Mouse (Mus musculus): ENCODE data around the gene St7. TPM values are rescaled to one million over a fixed set of nuclear protein-coding genes. Genes with fewer than 3 reads are reported as not detected.

The St7 gene
- polyA plus RNA-seq, 1 experiment: 23.8 TPM

- no peak overlapping the region for H3K27ac ChIP-seq (ENCODE audit: insufficient read depth, low read length)
- no peaks in the 10 kb centered on the region for H3K27me3 ChIP-seq (ENCODE audit: control insufficient read depth, insufficient read depth, low read length)
- no peak for TF ChIP-seq POLR2A (IDR thresholded peaks at IDR 0.05; ENCODE audit: borderline replicate concordance, insufficient read depth, low read length)
- no peak for TF ChIP-seq CTCF (IDR thresholded peaks at IDR 0.05; ENCODE audit: borderline replicate concordance, insufficient read depth, low read depth, low read length)
- H3K4me3 ChIP-seq (replicated peaks; ENCODE audit: insufficient read depth, low read depth, low read length): no peak overlapping the region
- no peaks in the 10 kb centered on the region for H3K4me1 ChIP-seq (ENCODE audit: control insufficient read depth, insufficient read depth, low read length)
- 71% methylated on average over 3 of the region's 3 CpGs for WGBS
- DNase-seq: no peak
Observed at GRCm38 (mm10) chr6:17804468-17804867, 111.7 kb downstream of the St7 start.

GRCm38 (mm10) chr6:17806569-17806968 lies 113.8 kb downstream of the St7 start:
- no peak for DNase-seq
- 41% methylated on average over 4 of the region's 4 CpGs for WGBS
- Histone ChIP-seq H3K27me3 (ENCODE audit: control insufficient read depth, insufficient read depth, low read length) (no peaks in the 10 kb centered on the region), H3K4me1 (ENCODE audit: control insufficient read depth, insufficient read depth, low read length) (no peaks in the 10 kb centered on the region), H3K27ac (ENCODE audit: insufficient read depth, low read length) (no peak overlapping the region), H3K4me3 (replicated peaks; ENCODE audit: insufficient read depth, low read depth, low read length) (no peak overlapping the region)
- TF ChIP-seq POLR2A (IDR thresholded peaks at IDR 0.05; ENCODE audit: borderline replicate concordance, insufficient read depth, low read length) (no peak), CTCF (IDR thresholded peaks at IDR 0.05; ENCODE audit: borderline replicate concordance, insufficient read depth, low read depth, low read length) (no peak)

- Histone ChIP-seq H3K4me1 (ENCODE audit: control insufficient read depth, insufficient read depth, low read length) (peaks cover 4% of the 10 kb centered on the region; the same call in 1 of the 2 replicates), H3K27me3 (ENCODE audit: control insufficient read depth, insufficient read depth, low read length) (no peaks in the 10 kb centered on the region), H3K27ac (ENCODE audit: insufficient read depth, low read length) (no peak overlapping the region), H3K4me3 (replicated peaks; ENCODE audit: insufficient read depth, low read depth, low read length) (no peak overlapping the region)
- no peak for DNase-seq
- TF ChIP-seq POLR2A (IDR thresholded peaks at IDR 0.05; ENCODE audit: borderline replicate concordance, insufficient read depth, low read length) (no peak), CTCF (IDR thresholded peaks at IDR 0.05; ENCODE audit: borderline replicate concordance, insufficient read depth, low read depth, low read length) (no peak)
- WGBS: 96% methylated on average over 2 of the region's 2 CpGs
Observed at GRCm38 (mm10) chr6:17811063-17811462, 118.3 kb downstream of the St7 start.

GRCm38 (mm10) chr6:17811531-17811930 lies 118.8 kb downstream of the St7 start:
- Histone ChIP-seq H3K27ac (ENCODE audit: insufficient read depth, low read length) (no peak overlapping the region), H3K27me3 (ENCODE audit: control insufficient read depth, insufficient read depth, low read length) (no peaks in the 10 kb centered on the region), H3K4me1 (ENCODE audit: control insufficient read depth, insufficient read depth, low read length) (peaks cover 4% of the 10 kb centered on the region; the same call in 1 of the 2 replicates), H3K4me3 (replicated peaks; ENCODE audit: insufficient read depth, low read depth, low read length) (no peak overlapping the region)
- no peak for TF ChIP-seq CTCF (IDR thresholded peaks at IDR 0.05; ENCODE audit: borderline replicate concordance, insufficient read depth, low read depth, low read length)
- TF ChIP-seq POLR2A (IDR thresholded peaks at IDR 0.05; ENCODE audit: borderline replicate concordance, insufficient read depth, low read length): no peak
- DNase-seq: no peak

- H3K4me3 ChIP-seq (replicated peaks; ENCODE audit: insufficient read depth, low read depth, low read length): no peak overlapping the region
- TF ChIP-seq CTCF (IDR thresholded peaks at IDR 0.05; ENCODE audit: borderline replicate concordance, insufficient read depth, low read depth, low read length): no peak
- TF ChIP-seq POLR2A (IDR thresholded peaks at IDR 0.05; ENCODE audit: borderline replicate concordance, insufficient read depth, low read length): no peak
- DNase-seq: no peak
- 69% methylated on average over 2 of the region's 2 CpGs for WGBS
- no peaks in the 10 kb centered on the region for H3K27me3 ChIP-seq (ENCODE audit: control insufficient read depth, insufficient read depth, low read length)
- H3K27ac ChIP-seq (ENCODE audit: insufficient read depth, low read length): no peak overlapping the region
- peaks cover 9% of the 10 kb centered on the region; the same call in 1 of the 2 replicates for H3K4me1 ChIP-seq (ENCODE audit: control insufficient read depth, insufficient read depth, low read length)
Observed at GRCm38 (mm10) chr6:17814074-17814649, 121.4 kb downstream of the St7 start.

- peak; percentile 51 to 64 for DNase-seq
- H3K4me3 ChIP-seq (replicated peaks; ENCODE audit: insufficient read depth, low read depth, low read length): no peak overlapping the region
- no peak overlapping the region for H3K27ac ChIP-seq (ENCODE audit: insufficient read depth, low read length)
- WGBS: 3% methylated on average over 3 of the region's 3 CpGs
- no peaks in the 10 kb centered on the region for H3K27me3 ChIP-seq (ENCODE audit: control insufficient read depth, insufficient read depth, low read length)
- peaks cover 9% of the 10 kb centered on the region; the same call in 1 of the 2 replicates for H3K4me1 ChIP-seq (ENCODE audit: control insufficient read depth, insufficient read depth, low read length)
- TF ChIP-seq CTCF (IDR thresholded peaks at IDR 0.05; ENCODE audit: borderline replicate concordance, insufficient read depth, low read depth, low read length) (no peak), POLR2A (IDR thresholded peaks at IDR 0.05; ENCODE audit: borderline replicate concordance, insufficient read depth, low read length) (no peak)
Observed at GRCm38 (mm10) chr6:17816865-17817435, 124.2 kb downstream of the St7 start.

GRCm38 (mm10) chr6:17823614-17824013 lies 130.9 kb downstream of the St7 start:
- DNase-seq: no peak
- no peak for TF ChIP-seq POLR2A (IDR thresholded peaks at IDR 0.05; ENCODE audit: borderline replicate concordance, insufficient read depth, low read length)
- TF ChIP-seq CTCF (IDR thresholded peaks at IDR 0.05; ENCODE audit: borderline replicate concordance, insufficient read depth, low read depth, low read length): no peak
- 97% methylated on average over 2 of the region's 2 CpGs for WGBS
- 0 out of 2 replicates have a peak, but pooled peaks cover 7% of the 10 kb centered on the region for H3K4me1 ChIP-seq (ENCODE audit: control insufficient read depth, insufficient read depth, low read length)
- H3K27ac ChIP-seq (ENCODE audit: insufficient read depth, low read length): no peak overlapping the region
- H3K27me3 ChIP-seq (ENCODE audit: control insufficient read depth, insufficient read depth, low read length): no peaks in the 10 kb centered on the region
- no peak overlapping the region for H3K4me3 ChIP-seq (replicated peaks; ENCODE audit: insufficient read depth, low read depth, low read length)

GRCm38 (mm10) chr6:17824735-17825134 lies 132.0 kb downstream of the St7 start:
- no peak for TF ChIP-seq CTCF (IDR thresholded peaks at IDR 0.05; ENCODE audit: borderline replicate concordance, insufficient read depth, low read depth, low read length)
- TF ChIP-seq POLR2A (IDR thresholded peaks at IDR 0.05; ENCODE audit: borderline replicate concordance, insufficient read depth, low read length): no peak
- Histone ChIP-seq H3K4me3 (replicated peaks; ENCODE audit: insufficient read depth, low read depth, low read length) (no peak overlapping the region), H3K27me3 (ENCODE audit: control insufficient read depth, insufficient read depth, low read length) (no peaks in the 10 kb centered on the region), H3K27ac (ENCODE audit: insufficient read depth, low read length) (no peak overlapping the region), H3K4me1 (ENCODE audit: control insufficient read depth, insufficient read depth, low read length) (0 out of 2 replicates have a peak, but pooled peaks cover 7% of the 10 kb centered on the region)
- WGBS: 97% methylated on average over 1 of the region's 1 CpGs
- no peak for DNase-seq
